Mouse (Mus musculus): Measurements from ENCODE around the gene Ldb3.
A peak's percentile ranks its signal among the peaks of the same experiment; 100 is the strongest.

Gene Ldb3

GRCm38 (mm10) chr14:34588498-34588897 is at the start of gene Ldb3:
Gene Ldb3, minus strand, starts transcription at chr14:34588682.
- H3K9me3 ChIP-seq (ENCODE audit: low read length): no peaks in the 10 kb centered on the region
- H3K27me3 ChIP-seq (ENCODE audit: insufficient read depth, low read length): 0 out of 2 replicates have a peak, but pooled peaks cover 3% of the 10 kb centered on the region
- peaks cover 21% of the 10 kb centered on the region for H3K4me1 ChIP-seq (replicated peaks; ENCODE audit: low read depth, low read length)
- no peaks in the 10 kb centered on the region for H3K36me3 ChIP-seq (ENCODE audit: insufficient read depth, low read length)
- TF ChIP-seq POU5F1 (IDR thresholded peaks at IDR 0.05; ENCODE audit: borderline replicate concordance, low read length) (no peak), CTCF (conservative IDR thresholded peaks at IDR 0.05; ENCODE audit: low read length) (no peak), NANOG (IDR thresholded peaks at IDR 0.05; ENCODE audit: borderline replicate concordance, low read length) (no peak)
- no peak within 1 kb of the TSS for H3K4me3 ChIP-seq (replicated peaks; ENCODE audit: low read length)

- Histone ChIP-seq H3K9me3 (ENCODE audit: low read length) (no peaks in the 10 kb centered on the region), H3K27me3 (ENCODE audit: insufficient read depth, low read length) (peaks cover 11% of the 10 kb centered on the region), H3K4me3 (replicated peaks; ENCODE audit: low read length) (no peak overlapping the region), H3K4me1 (replicated peaks; ENCODE audit: low read depth, low read length) (peaks cover 13% of the 10 kb centered on the region), H3K36me3 (ENCODE audit: insufficient read depth, low read length) (no peaks in the 10 kb centered on the region)
- TF ChIP-seq CTCF (conservative IDR thresholded peaks at IDR 0.05; ENCODE audit: low read length): no peak
- TF ChIP-seq POU5F1 (IDR thresholded peaks at IDR 0.05; ENCODE audit: borderline replicate concordance, low read length): no peak
- no peak for TF ChIP-seq NANOG (IDR thresholded peaks at IDR 0.05; ENCODE audit: borderline replicate concordance, low read length)
Observed at GRCm38 (mm10) chr14:34635721-34636120, 47.2 kb upstream of the Ldb3 start.

GRCm38 (mm10) chr14:34635192-34635591 is 46.7 kb upstream of the Ldb3 start:
- Histone ChIP-seq H3K4me1 (replicated peaks; ENCODE audit: low read depth, low read length) (peaks cover 13% of the 10 kb centered on the region), H3K36me3 (ENCODE audit: insufficient read depth, low read length) (no peaks in the 10 kb centered on the region), H3K9me3 (ENCODE audit: low read length) (no peaks in the 10 kb centered on the region), H3K4me3 (replicated peaks; ENCODE audit: low read length) (no peak overlapping the region), H3K27me3 (ENCODE audit: insufficient read depth, low read length) (peaks cover 11% of the 10 kb centered on the region)
- TF ChIP-seq POU5F1 (IDR thresholded peaks at IDR 0.05; ENCODE audit: borderline replicate concordance, low read length) (no peak), CTCF (conservative IDR thresholded peaks at IDR 0.05; ENCODE audit: low read length) (no peak), NANOG (IDR thresholded peaks at IDR 0.05; ENCODE audit: borderline replicate concordance, low read length) (no peak)

- peak overlapping the region; percentile 35; the same call in 1 of the 2 replicates for H3K4me3 ChIP-seq (replicated peaks; ENCODE audit: low read length)
- peaks cover 11% of the 10 kb centered on the region for H3K27me3 ChIP-seq (ENCODE audit: insufficient read depth, low read length)
- TF ChIP-seq POU5F1 (IDR thresholded peaks at IDR 0.05; ENCODE audit: borderline replicate concordance, low read length): no peak
- TF ChIP-seq NANOG (IDR thresholded peaks at IDR 0.05; ENCODE audit: borderline replicate concordance, low read length): no peak
- TF ChIP-seq CTCF (conservative IDR thresholded peaks at IDR 0.05; ENCODE audit: low read length): no peak
- no peaks in the 10 kb centered on the region for H3K36me3 ChIP-seq (ENCODE audit: insufficient read depth, low read length)
- peaks cover 16% of the 10 kb centered on the region for H3K4me1 ChIP-seq (replicated peaks; ENCODE audit: low read depth, low read length)
- no peaks in the 10 kb centered on the region for H3K9me3 ChIP-seq (ENCODE audit: low read length)
Observed at GRCm38 (mm10) chr14:34632722-34633448, 44.4 kb upstream of the Ldb3 start.

GRCm38 (mm10) chr14:34626824-34627223 is 38.3 kb upstream of the Ldb3 start:
- H3K4me1 ChIP-seq (replicated peaks; ENCODE audit: low read depth, low read length): peaks cover 10% of the 10 kb centered on the region
- no peaks in the 10 kb centered on the region for H3K9me3 ChIP-seq (ENCODE audit: low read length)

GRCm38 (mm10) chr14:34623531-34624210 is 35.2 kb upstream of the Ldb3 start:
- no peaks in the 10 kb centered on the region for H3K36me3 ChIP-seq (ENCODE audit: insufficient read depth, low read length)
- no peaks in the 10 kb centered on the region for H3K27me3 ChIP-seq (ENCODE audit: insufficient read depth, low read length)
- peaks cover 25% of the 10 kb centered on the region for H3K4me1 ChIP-seq (replicated peaks; ENCODE audit: low read depth, low read length)
- no peak for TF ChIP-seq NANOG (IDR thresholded peaks at IDR 0.05; ENCODE audit: borderline replicate concordance, low read length)
- H3K9me3 ChIP-seq (ENCODE audit: low read length): no peaks in the 10 kb centered on the region
- no peak overlapping the region for H3K4me3 ChIP-seq (replicated peaks; ENCODE audit: low read length)

More at GRCm38 (mm10) chr14:34626824-34627223, 38.3 kb upstream of the Ldb3 start:
- no peaks in the 10 kb centered on the region for H3K36me3 ChIP-seq (ENCODE audit: insufficient read depth, low read length)
- no peak for TF ChIP-seq CTCF (conservative IDR thresholded peaks at IDR 0.05; ENCODE audit: low read length)
- TF ChIP-seq NANOG (IDR thresholded peaks at IDR 0.05; ENCODE audit: borderline replicate concordance, low read length): no peak
- no peak for TF ChIP-seq POU5F1 (IDR thresholded peaks at IDR 0.05; ENCODE audit: borderline replicate concordance, low read length)
- H3K4me3 ChIP-seq (replicated peaks; ENCODE audit: low read length): no peak overlapping the region
- peaks cover under 1% of the 10 kb centered on the region; the same call in 1 of the 2 replicates for H3K27me3 ChIP-seq (ENCODE audit: insufficient read depth, low read length)

- no peak for TF ChIP-seq CTCF (conservative IDR thresholded peaks at IDR 0.05; ENCODE audit: low read length)
- no peak for TF ChIP-seq NANOG (IDR thresholded peaks at IDR 0.05; ENCODE audit: borderline replicate concordance, low read length)
- no peak for TF ChIP-seq POU5F1 (IDR thresholded peaks at IDR 0.05; ENCODE audit: borderline replicate concordance, low read length)
- no peaks in the 10 kb centered on the region for H3K9me3 ChIP-seq (ENCODE audit: low read length)
- no peak overlapping the region for H3K4me3 ChIP-seq (replicated peaks; ENCODE audit: low read length)
- H3K4me1 ChIP-seq (replicated peaks; ENCODE audit: low read depth, low read length): peaks cover 31% of the 10 kb centered on the region
- H3K27me3 ChIP-seq (ENCODE audit: insufficient read depth, low read length): no peaks in the 10 kb centered on the region
- no peaks in the 10 kb centered on the region for H3K36me3 ChIP-seq (ENCODE audit: insufficient read depth, low read length)
Observed at GRCm38 (mm10) chr14:34623074-34623473, 34.6 kb upstream of the Ldb3 start.

GRCm38 (mm10) chr14:34620611-34621376 is 32.3 kb upstream of the Ldb3 start:
- no peaks in the 10 kb centered on the region for H3K9me3 ChIP-seq (ENCODE audit: low read length)
- no peak for TF ChIP-seq NANOG (IDR thresholded peaks at IDR 0.05; ENCODE audit: borderline replicate concordance, low read length)
- TF ChIP-seq CTCF (conservative IDR thresholded peaks at IDR 0.05; ENCODE audit: low read length): peak; percentile 53
- no peaks in the 10 kb centered on the region for H3K27me3 ChIP-seq (ENCODE audit: insufficient read depth, low read length)
- no peak overlapping the region for H3K4me3 ChIP-seq (replicated peaks; ENCODE audit: low read length)
- peaks cover 41% of the 10 kb centered on the region for H3K4me1 ChIP-seq (replicated peaks; ENCODE audit: low read depth, low read length)
- no peaks in the 10 kb centered on the region for H3K36me3 ChIP-seq (ENCODE audit: insufficient read depth, low read length)
